Mouse (Mus musculus): Measurements from ENCODE around the gene 1700001C02Rik.

1700001C02Rik gene

GRCm38 (mm10) chr5:30493723-30494122 is 27.9 kb downstream of the 1700001C02Rik start:
- in situ Hi-C loops (cut with MboI, MseI), result no loop called here

- in situ Hi-C loops (cut with MboI, MseI), result no loop called here
Observed at GRCm38 (mm10) chr5:30494606-30495005, 28.8 kb downstream of the 1700001C02Rik start.

DNA sequence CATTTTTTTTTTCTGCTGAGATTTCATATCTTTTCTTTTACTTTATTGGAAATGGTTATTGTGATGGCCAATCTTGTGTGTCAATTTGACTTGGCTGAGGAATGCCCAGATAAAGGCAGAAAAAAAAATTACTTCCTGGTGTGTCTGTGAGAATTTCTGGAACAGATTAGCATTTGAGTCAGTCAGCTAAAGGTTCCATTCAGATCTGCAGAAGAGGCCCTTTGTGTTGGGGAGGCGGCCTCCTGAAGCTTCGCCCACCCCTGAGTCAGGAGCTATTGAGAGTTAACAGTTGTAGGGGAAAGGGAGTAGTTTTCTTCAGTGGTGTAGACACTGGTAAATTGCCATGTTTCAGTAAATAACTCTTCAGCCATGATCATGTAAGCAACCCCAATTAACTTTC is 29.4 kb downstream of the 1700001C02Rik start:
- in situ Hi-C loops (cut with MboI, MseI), result no loop called here

DNA sequence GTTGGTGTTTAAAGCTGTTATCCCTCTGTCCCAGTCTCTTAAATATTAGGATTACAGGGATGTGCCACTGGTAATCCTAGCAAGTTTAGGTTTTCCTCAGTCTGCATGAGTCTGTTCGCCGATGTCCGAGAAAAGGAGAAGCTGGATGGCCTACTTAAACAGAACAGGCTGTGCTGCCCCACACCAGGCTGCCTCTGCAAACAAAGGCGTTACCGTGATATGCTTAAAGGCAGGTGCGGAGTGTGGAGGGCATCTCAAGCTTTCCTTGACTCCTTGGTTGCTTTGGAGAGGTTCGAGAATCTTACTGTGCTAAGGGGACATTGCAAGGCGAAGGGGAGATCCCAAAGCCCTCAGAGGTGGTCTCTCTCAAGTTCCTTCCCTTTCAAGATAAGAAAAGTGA is 31.0 kb downstream of the 1700001C02Rik start:
- in situ Hi-C loops (cut with MboI, MseI), result no loop called here

DNA sequence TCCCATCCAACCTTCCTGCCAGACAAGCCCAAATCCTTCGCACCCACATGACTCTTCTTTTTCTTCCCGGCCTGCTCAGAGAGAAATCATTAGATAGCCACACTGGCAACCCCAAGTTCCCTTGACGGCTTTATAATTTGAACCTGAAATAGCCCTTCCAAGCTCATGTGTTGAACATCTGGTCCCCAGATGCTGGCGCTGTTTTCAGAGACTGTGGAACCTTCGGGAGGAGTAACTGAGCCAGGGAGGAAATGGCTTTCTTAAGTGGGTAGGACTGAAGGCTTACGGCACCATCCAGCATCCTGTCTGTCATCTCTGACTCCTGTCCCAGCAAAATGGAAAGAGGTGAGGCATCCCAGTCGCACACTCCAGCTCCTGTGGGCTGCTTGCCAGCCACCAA is 31.5 kb downstream of the 1700001C02Rik start:
- in situ Hi-C loops (cut with MboI, MseI), result no loop called here

- in situ Hi-C loops (cut with MboI, MseI), result loop anchor here (10.0 kb wide), 1 partner anchor 1842 kb away; no protein-coding TSS in a partner anchor
Observed at GRCm38 (mm10) chr5:30513111-30513510, 47.3 kb downstream of the 1700001C02Rik start.

GRCm38 (mm10) chr5:30516376-30516775 is 50.5 kb downstream of the 1700001C02Rik start:
- in situ Hi-C loops (cut with MboI, MseI), result loop anchor here (5.0 to 10.0 kb wide), 2 partner anchors 121 to 1838 kb away; no protein-coding TSS in a partner anchor

DNA sequence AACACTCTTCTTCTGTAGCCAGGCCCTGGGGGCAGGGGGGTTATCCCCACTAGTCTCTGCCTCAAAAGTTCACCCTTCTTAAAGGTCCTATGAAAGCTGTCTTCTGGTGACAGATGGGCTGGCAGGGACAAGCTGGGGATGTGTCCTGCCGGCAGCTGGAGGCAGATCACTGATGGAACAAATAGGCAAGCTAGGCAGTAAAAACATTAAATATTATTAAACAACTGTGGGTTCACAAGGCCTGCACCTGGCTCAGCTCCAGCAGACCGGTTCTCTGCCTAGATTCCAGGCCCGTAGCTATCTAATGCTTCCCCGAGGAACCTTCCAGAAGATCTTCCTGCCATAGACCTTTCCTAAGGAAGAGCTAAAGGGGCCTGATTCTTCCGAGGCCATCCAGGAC is 52.3 kb downstream of the 1700001C02Rik start:
- in situ Hi-C loops (cut with MboI, MseI), result loop anchor here (5.0 to 10.0 kb wide), 2 partner anchors 119 to 1837 kb away; no protein-coding TSS in a partner anchor

DNA sequence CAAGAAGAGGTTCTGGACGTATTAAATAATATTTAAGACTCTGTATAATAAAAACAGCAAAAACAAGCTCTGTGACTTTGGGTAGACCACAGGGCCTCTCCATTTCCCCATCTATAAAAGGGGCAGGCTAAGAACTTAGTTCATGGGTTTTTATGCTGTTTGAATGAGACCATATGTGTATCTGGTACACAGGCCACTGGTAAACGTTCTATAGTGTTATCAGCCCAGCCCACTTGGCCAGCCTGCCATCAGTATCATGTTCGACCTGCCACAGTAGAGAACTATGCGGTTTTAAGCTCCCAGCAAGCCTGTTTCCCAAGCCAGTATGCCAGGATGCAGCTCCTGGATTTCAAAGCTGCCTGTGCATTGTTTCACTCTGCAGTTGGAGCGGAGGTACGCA is 52.7 kb downstream of the 1700001C02Rik start:
- in situ Hi-C loops (cut with MboI, MseI), result loop anchor here (5.0 to 10.0 kb wide), 2 partner anchors 119 to 1836 kb away; no protein-coding TSS in a partner anchor

DNA sequence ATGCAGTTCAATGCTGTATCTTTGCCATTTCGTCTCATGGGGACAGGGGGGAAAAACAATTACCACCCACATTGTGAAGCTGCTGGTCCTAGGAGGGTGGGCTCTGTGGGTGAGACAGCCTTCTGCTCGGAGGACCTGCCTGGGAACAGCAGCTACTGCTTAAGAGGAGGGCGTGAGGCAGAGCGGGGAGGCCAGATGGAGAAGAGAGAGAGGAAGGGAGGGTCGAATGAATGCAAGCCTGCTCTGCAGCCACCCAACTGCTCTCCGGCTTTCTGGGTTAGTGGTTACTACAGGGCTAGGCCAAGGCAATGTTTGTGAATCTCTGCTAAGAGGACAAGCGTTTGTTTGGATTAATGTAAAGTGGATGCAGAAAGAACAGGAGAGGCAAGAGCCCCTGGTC is 53.6 kb downstream of the 1700001C02Rik start:
- in situ Hi-C loops (cut with MboI, MseI), result loop anchor here (5.0 to 10.0 kb wide), 2 partner anchors 118 to 1835 kb away; no protein-coding TSS in a partner anchor

GRCm38 (mm10) chr5:30520214-30520732 is 54.4 kb downstream of the 1700001C02Rik start:
- in situ Hi-C loops (cut with MboI, MseI), result no loop called here

GRCm38 (mm10) chr5:30522406-30522805 is 56.6 kb downstream of the 1700001C02Rik start:
- in situ Hi-C loops (cut with MboI, MseI), result no loop called here

GRCm38 (mm10) chr5:30523131-30523530 is 57.3 kb downstream of the 1700001C02Rik start:
- in situ Hi-C loops (cut with MboI, MseI), result no loop called here

DNA sequence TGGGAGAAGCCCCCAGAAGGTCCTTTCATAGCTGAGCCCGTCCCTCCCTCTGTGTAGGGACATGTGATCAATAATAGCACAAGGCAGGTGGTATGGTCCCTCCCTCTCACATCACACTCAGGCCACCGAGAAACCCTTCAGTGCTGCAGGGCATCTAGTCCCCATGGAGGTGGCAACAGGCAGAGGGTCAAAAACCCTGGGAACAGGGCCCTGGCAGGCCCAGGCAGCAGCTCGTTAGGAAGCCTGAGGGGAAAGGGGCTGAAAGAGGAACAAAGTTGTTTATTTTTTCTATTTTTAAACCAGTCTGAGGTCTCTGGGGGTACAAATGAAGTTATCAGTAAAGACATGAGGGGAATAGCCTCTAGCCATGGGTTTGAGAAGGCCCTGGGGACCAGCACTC is 58.4 kb downstream of the 1700001C02Rik start:
- in situ Hi-C loops (cut with MboI, MseI), result no loop called here

DNA sequence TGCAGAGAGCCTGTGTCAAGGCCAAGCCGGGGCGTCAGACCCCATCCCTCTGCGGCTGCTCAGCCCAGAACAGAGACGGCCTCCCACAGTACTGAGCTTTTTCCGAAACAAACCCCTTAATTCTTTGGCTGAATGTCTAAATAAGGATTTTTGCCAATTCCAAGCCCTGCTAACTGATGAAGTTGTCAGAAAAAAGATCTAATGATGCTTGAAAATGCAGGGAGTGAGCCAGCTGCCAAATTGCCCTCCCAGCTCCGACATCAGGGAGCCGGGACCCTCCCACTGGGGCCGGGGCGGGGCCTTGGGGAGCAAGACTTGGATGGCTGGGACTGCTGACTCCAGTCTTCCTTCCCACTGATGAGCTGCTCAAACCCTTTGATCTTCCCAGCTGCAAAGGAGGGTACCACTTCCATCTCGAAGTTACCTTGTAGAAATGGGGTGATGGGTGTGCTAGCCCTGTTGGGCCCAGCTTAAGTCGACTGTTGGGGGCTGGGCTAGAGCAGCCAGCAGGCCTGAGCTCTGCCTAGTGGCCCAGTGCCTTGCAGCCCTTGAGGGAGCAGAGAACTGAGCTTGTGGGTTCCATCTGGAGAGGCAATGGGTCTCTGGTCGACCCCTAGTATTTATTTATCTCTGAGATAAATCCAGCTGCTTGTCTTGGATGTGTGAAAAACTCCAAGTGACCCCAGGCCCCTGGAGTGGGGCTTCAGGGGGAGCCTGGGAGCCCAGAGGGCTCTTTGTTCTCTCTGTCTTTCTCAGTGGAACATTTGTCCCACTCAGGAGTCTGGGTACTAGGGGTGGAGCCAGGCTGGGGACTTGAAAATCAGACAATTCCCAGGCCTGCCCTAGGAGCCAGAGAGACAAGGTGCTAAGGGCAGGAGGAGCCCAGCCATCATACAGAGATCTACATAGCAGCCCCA is 60.3 kb downstream of the 1700001C02Rik start:
- in situ Hi-C loops (cut with MboI, MseI), result no loop called here

- in situ Hi-C loops (cut with MboI, MseI), result no loop called here
Observed at GRCm38 (mm10) chr5:30527129-30527528, 61.3 kb downstream of the 1700001C02Rik start.

- in situ Hi-C loops (cut with MboI, MseI), result no loop called here
Observed at GRCm38 (mm10) chr5:30528906-30529305, 63.1 kb downstream of the 1700001C02Rik start.

Measured in T-helper 1 cell (primary cell).